Mouse (Mus musculus) erythroid progenitor cell, adult 5-6 weeks (primary cell): ENCODE data around the gene Clec16a. TPM values are rescaled to one million over a fixed set of nuclear protein-coding genes. Genes with fewer than 3 reads are reported as not detected.

Source experiments
- ATAC-seq: replicated peaks from 2 replicates; pipeline ENCODE4 v1.8.0; 2016; ENCODE audit warnings: moderate number of reproducible peaks, mild to moderate bottlenecking, moderate TSS enrichment, inconsistent platforms; ENCODE audit not compliant: poor library complexity, low FRiP score, severe bottlenecking
- total RNA-seq, 2 experiments: library from RNA; stranded (forward) in 1 of 2; stranded (reverse) in 1 of 2; fragments of 150-400 nt in 1 of 2; fragments of 186-747, 209-891 nt in 1 of 2; gene quantifications; 2 replicates each; pipeline versions ENCODE4 v1.2.3 to v1.2.4; 2015 to 2017; ENCODE audit warnings: low replicate concordance in 2 of 2

Clec16a gene
- total RNA-seq, 2 experiments from 2014 or later, result 5.4 to 6.7 TPM

GRCm38 (mm10) chr16:10705396-10705795 lies 160.3 kb downstream of the Clec16a start:
- no peak for ATAC-seq

DNA sequence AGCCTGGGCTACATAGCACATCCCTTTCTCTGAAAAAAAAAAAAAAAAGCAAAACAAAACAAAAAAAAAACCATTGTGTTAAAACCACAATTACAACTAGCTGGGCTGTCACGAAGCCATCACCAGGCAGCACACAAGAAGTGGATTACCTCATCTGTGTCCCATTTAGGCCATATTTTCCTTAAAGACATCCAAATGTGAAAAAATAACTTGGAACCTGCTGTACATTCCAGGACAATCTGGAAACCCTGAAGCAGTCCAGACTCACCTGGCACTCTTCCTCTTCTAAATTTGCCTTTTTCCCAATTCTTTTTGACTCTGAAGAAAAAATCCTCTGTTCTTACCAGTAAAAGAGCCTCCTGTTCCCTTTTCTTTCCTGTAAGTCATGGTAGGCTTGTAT lies 166.4 kb downstream of the Clec16a start:
- no peak for ATAC-seq

DNA sequence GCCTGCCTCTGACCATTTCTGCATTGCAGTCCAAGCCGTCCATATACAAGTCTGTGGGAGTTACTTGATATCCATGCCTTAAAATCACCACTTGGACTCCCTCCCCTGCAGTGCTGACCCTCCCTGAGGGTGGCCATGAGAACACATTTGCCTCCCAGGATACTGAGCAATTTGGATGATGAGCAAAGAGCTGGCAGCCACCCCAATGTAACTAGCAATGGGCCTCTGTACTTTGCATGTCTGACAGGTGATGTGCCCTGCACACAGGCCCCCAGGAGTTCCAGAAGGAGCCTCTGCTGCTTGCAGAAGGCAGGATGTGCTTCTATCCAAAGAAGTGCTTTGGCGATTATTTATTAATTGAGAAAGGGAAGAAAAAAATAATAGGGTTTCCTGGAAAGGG lies 167.9 kb downstream of the Clec16a start:
- no peak for ATAC-seq

DNA sequence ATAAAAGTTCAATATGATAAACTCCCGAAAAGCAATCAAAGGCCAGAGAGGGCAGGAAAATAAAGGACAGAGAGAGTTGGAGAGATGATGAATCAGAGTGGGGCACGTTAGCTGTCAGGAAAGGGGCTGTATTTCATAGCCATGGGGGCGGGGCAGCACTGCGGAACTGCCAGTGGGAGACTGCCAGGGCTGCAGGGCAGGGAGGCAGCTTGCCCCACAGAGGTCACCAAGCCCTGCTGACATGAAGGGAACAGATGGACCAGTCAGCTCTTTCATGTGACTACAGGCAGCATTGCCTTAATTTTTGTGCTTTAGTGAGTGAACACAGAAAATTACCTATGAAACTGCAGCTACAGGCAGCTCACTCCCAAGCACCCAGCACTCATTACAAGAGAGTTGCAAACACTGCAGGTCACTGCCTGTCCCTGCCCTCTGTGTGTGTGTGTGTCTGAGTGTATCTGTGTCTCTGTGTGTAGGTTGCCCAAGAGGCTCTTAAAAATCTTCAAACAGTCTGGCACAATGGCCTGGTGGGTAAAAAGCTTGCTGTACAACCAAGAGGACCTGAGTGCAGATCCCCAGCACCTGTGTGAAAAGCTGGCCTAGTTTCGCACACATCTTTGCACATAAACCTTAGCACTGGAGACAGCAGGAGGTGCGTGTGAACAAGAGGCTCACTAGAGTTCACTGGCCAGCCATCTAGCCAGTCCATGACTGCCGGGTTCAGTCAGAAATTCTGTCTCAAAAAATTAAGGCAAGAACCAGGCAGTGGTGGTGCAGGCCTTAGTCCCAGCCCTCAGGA lies 168.5 kb downstream of the Clec16a start:
- ATAC-seq, result no peak

DNA sequence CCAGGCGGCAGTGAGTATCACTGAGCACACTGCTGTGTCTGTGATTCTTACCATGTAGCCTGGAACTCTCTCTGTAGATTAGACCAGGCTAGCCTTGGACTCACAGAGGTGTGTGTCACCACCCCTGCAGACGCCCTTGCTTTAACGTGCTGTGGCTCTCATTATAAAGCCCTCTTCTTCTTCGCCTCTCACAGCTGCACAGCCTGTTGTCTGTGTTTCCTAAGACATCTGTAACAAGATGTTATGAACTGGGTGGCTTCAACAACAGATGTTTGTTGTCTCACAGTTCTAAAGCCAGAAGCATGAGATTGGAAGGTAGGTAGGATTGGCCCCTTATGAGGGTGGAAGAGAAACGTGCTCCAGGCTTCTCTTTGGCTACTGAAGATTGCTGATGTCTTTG lies 170.1 kb downstream of the Clec16a start:
- ATAC-seq, result no peak

GRCm38 (mm10) chr16:10715632-10716031 lies 170.5 kb downstream of the Clec16a start:
- ATAC-seq, result no peak

DNA sequence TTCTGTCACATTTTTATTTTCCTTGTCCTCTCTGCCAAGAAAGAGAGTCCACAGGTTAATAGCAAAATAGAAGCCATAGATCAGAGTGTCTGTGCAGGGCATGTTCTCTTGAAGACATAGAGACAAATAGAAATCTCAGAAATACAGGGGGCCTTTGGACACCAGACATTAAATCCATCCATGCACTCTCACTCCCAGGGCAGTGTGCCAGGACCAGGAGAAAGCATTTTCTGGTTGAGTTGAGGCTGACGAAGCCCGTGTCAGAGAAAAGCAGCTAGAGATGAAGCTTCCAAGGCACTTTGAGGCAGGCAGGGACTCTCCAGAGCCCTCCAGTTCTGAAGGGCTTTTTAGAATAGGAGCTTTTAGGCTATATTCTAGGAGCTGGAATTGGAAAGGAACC lies 171.6 kb downstream of the Clec16a start:
- no peak for ATAC-seq

DNA sequence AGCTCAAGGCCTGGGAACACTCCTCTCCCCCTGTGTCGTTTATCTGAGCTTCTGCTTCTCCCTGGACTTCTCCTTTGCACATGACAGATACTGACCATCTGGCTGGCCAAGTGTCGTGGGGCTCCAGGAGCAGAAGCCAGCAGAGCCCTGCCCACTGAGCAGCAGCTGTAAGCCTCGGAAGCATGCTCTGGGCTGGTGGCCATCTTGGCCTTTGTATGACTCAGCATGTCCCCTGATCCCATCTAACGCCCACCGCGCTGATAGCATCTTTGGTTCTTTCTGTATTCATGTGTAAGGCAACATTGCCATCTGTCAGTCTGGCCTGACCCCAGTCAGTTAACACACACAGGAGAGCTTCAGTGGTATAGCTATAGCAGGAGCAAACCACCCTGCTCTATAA lies 174.8 kb downstream of the Clec16a start:
- no peak for ATAC-seq

- no peak for ATAC-seq
These were observed 177.9 kb downstream of the Clec16a start for GRCm38 (mm10) chr16:10722882-10723544.

DNA sequence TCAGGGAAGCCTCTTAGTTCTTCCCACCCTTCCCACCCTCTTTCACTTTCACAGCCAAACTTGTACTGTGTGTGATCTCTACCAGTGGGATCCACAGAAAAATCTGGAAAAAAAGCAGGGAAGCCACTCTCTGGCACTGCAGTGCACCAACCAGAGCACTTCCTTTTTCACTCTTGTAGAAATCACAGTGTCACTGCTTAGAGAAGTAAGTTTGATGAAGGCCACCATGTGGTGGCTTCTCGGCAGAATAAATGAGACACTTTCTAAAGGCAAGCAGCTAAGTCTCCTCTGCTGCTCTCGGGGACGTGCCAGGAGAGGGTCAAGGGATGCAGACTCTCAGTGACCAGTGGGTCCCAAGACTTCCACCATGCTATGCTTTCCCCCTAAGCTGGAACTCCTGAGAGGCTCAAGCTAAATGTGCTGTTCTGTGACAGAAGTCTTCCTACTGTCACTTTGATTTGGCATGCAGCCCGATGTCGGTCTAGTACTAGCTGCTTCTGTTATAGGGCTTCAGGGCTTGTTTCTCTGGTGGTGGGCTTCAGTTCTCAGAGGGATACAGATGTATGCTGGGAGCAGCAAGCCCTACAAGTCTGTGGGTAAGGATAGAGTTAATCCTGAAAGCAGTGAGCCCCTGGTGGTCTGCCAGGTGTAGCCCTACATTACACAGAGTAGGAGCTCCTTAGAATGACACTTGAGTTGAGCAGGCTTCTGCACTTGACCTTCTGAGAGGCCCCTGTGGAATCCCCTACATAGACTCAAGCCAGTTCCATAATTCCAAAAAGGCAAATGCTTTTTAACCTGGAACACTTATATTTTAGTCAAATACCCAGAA lies 178.9 kb downstream of the Clec16a start:
- ATAC-seq, result no peak

DNA sequence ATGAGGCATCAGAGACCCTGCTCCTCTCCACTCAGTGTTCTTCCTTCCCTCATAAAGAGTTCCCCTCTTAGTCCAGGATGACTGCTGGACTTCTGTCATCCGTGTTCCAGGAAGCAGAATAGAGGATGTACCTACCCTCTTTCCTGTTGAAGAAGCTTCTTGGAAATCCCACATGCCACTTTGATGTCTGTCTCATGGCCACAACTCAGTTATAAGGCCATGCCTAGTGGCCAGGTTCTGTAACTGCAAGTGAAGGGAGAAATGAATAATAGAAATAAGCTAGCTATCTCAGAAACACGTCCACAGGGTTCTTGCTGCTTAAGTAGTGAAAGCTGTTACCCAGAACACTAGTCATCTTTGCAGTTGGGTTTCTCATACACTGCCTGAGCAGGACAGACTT lies 180.0 kb downstream of the Clec16a start:
- no peak for ATAC-seq

DNA sequence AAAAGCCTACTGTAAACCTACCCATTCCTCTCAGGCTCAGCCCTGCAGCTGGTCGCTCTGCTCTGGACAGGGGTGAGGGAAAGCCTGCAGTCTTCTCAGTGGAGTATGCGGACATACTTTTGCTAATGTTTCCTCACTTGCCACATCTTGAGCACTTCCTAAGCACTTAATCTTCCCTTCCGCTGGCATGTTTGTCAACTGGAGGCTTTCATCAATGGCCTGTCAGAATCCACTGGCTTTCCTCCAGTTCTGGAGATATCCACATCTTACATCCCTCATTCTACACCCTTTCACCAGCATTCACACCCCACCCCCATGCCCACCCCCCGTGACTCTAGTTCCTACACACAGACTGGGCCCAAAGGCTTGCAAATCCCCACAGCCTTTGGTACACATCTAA lies 182.5 kb downstream of the Clec16a start:
- ATAC-seq, result no peak

DNA sequence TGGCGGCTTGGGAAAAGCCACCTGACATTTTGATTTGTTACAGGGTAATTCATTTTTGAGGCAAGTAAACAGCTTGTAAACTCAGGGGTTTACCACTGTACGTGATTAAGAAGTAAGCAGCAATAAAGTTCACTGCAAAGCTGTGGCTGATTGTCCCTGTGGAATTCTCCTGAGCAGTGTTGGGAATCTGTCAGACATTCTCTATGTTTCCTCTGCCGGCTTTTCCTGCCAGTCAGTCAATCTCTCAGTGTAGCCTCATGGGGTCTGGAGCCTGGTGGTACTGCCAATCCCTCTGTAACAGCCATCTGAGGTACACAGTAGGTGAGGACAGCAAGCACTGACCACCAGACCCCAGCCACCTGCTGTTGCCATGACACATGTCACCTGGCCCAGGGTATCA lies 183.7 kb downstream of the Clec16a start:
- ATAC-seq, result no peak

DNA sequence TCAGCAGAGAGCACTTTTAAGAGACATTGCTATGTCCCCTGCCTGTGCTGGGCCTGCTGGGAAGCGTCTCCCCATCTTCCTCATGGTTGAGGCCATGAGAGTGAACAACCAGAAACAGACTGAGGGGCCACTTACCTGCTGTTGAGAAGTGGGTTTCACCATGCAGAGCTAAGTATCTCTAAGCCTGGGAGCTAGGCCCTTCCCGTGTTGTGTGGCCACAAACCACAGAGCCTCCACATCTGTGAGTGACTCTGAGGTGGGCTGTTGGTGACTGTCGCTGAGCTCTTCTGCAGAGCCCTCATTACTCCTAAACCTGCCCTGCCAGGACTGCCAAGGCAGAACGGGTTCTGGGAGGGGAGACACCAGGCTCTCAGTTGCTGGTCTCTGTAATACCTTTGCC lies 185.8 kb downstream of the Clec16a start:
- ATAC-seq, result no peak

GRCm38 (mm10) chr16:10731785-10732184 lies 186.6 kb downstream of the Clec16a start:
- peak; percentile 74 for ATAC-seq

- peak; percentile 77 for ATAC-seq
These were observed 187.3 kb downstream of the Clec16a start for GRCm38 (mm10) chr16:10732421-10732820.

GRCm38 (mm10) chr16:10735781-10736180 lies 190.6 kb downstream of the Clec16a start:
- ATAC-seq, result no peak

GRCm38 (mm10) chr16:10736364-10736763 lies 191.2 kb downstream of the Clec16a start:
- no peak for ATAC-seq

DNA sequence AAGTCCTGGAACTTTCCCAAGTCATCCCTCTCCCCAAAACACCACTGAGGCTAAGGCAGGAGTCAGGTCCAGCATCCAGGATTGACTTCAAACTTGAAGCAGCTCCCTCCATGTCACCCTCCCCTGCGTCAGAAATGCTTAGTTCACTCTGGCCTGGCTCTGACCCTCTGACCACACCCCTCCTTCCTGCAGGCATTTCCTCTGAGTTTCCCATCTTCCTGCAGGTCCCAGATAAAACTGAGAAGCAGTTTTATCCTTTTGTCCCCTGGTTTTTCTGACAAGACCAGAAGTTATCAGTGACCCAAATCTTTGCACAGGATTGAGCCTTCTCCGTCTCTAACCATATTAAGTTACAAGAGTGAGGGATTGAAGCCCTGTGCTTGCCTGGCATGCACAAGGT lies 192.4 kb downstream of the Clec16a start:
- ATAC-seq, result no peak

DNA sequence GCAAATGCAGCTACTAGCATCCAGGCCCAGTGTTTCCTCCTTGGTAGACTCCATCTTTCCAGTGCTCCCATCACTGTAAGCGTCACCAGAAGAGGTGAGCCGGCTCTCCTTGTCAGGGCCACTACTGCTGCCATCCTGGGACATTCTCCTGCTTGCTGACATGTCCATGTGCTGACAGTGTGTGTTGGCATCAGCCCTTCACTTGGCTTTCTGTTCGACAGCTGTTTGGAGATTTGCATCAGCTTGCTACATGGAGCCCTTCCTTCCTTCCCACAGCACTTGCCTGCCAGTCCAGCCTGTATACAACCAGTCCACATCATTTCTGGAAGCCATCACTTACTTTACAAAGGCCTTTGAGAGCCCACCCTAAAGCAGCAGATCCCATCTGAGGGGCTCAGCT lies 193.7 kb downstream of the Clec16a start:
- no peak for ATAC-seq
